Mouse (Mus musculus) small intestine, adult 2 months (tissue): ENCODE measurements around the gene Gm49416. TPM values are rescaled to one million over a fixed set of nuclear protein-coding genes. Genes with fewer than 3 reads are reported as not detected.

Source experiments
- H3K27ac ChIP-seq: fragments of 200-500 bp; 2 replicates; pipeline ENCODE4 v1.5.1; 2012; ENCODE audit warnings: low read depth, low read length, control low read depth, inconsistent platforms; ENCODE audit not compliant: insufficient read depth
- H3K27me3 ChIP-seq: fragments of 200-500 bp; 2 replicates; pipeline ENCODE4 v1.6.1; 2012; ENCODE audit warnings: mild to moderate bottlenecking, moderate library complexity, low read length, inconsistent platforms; ENCODE audit not compliant: control insufficient read depth, insufficient read depth
- H3K36me3 ChIP-seq: fragments of 200-500 bp; 2 replicates; pipeline ENCODE4 v1.6.1; 2012; ENCODE audit warnings: mild to moderate bottlenecking, low read length, control low read depth, inconsistent platforms; ENCODE audit not compliant: control insufficient read depth, insufficient read depth
- H3K4me1 ChIP-seq: fragments of 200-500 bp; 2 replicates; pipeline ENCODE4 v1.6.1; 2012; ENCODE audit warnings: low read length, inconsistent platforms, mixed read lengths; ENCODE audit not compliant: control insufficient read depth, insufficient read depth, insufficient read length
- H3K4me3 ChIP-seq: fragments of 200-500 bp; 2 replicates; pipeline ENCODE4 v1.5.1; 2012; ENCODE audit warnings: low read depth, mild to moderate bottlenecking, control low read depth, inconsistent platforms, low read length, moderate library complexity
- CTCF ChIP-seq: fragments of 200-500 bp; IDR thresholded peaks from 2 replicates; pipeline ENCODE4 v1.5.1; 2012; ENCODE audit warnings: low read depth, mild to moderate bottlenecking, control low read depth, inconsistent platforms, low read length, moderate library complexity, mixed read lengths; ENCODE audit not compliant: insufficient replicate concordance, insufficient read length; ENCODE audit errors: extremely low read depth
- POLR2A ChIP-seq: fragments of 200-500 bp; IDR thresholded peaks from 2 replicates; pipeline ENCODE4 v1.6.1; 2012; ENCODE audit warnings: low read depth, mild to moderate bottlenecking, control low read depth, inconsistent platforms, low read length, moderate library complexity
- WGBS: fragments of 180-500 bp; shearing (Covaris S2); methylation state at CpG from one replicate; pipeline ENCODE4 v1.1.7; 2018; 5-methylcytosine and 5-hydroxymethylcytosine counted together
- polyA plus RNA-seq: library from polyadenylated mRNA; depleted of rRNA; stranded (reverse); fragments of >200 nt; gene quantifications from 2 replicates; pipeline ENCODE4 v1.2.3, GENCODE M21; 2012

The Gm49416 gene
- polyA plus RNA-seq, 1 experiment, result not detected

DNA sequence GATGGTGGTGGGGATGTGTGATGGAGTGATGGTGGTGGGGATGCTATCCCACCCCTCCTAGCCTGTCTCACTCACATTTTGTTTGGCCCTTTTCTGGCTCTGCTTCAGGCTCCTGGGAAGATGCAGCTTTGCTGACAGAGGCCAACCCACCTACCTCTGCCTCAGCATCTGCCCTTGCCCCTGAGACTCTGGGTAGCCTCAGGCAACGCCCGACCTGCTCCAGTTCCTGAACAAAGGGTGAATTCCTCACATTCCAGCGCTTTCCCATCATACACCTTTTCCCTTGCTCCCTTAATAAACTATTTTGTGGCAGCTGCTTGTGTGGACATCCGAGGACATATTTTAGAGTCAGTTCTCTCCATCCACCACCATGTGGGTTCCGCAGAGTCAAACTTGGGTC is 40.4 kb upstream of the Gm49416 start:
- Histone ChIP-seq H3K27me3 (no peaks in the 10 kb centered on the region), H3K4me3 (no peak overlapping the region), H3K27ac (no peak overlapping the region), H3K36me3 (peaks cover 17% of the 10 kb centered on the region), H3K4me1 (no peaks in the 10 kb centered on the region)
- no peak for TF ChIP-seq POLR2A
- TF ChIP-seq CTCF, result no peak
- 80% methylated on average over 5 of the region's 5 CpGs for WGBS

DNA sequence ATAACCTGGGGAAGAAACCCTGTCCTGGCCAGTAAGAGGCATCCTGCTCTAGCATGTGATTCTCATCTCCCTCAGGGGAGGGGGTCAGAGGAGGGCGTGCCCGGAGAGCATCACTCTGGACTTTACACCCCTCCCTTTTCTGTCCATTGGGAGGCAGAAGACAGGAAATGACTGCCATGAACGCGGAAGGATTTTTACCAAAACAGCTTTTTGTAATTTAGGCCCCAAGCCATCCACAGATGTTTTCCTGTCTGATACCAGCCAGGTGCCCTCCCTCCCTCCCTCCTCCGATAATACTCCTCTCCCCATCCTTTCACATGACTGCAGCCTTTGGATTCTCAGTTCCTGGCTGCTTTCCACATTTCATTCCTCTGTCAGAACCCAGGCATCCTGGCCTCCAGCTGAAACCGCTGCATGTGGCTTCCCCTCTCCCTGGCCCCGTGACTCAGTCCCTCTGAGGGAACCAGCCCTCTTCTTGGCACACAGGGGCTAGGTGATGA is 38.3 kb upstream of the Gm49416 start, which contains the start of gene Lrrn4cl:
Lrrn4cl (plus strand) TSS at position 367 of the 500 bp plus-strand sequence.
- no peak within 1 kb of the TSS for H3K4me3 ChIP-seq
- H3K36me3 ChIP-seq, result peaks cover 17% of the 10 kb centered on the region
- TF ChIP-seq POLR2A (no peak), CTCF (no peak)
- WGBS, result 32% methylated on average over 7 of the region's 7 CpGs
- no peaks in the 10 kb centered on the region for H3K27me3 ChIP-seq
- 0 out of 2 replicates have a peak within 1 kb of the TSS, but pooled peaks have one; percentile 26 for H3K27ac ChIP-seq
- no peaks in the 10 kb centered on the region for H3K4me1 ChIP-seq

DNA sequence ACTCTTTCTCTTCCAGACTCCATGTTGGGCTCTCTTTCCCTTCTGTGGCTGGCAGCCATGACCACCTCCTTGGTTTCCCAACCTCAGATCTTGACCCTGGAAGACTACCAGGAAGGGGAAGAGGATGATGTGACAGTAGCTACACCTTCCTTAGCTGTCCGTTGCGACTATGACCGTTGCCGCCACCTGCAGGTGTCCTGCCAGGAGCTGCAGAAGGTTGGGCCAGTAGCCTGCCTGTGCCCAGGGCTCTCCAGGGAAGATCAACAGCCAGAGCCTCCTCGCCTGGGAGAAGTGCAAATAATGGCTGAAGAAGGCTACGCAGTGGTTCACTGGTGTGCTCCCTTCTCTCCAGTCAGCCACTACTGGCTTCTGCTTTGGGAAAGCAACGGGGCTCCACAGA is 37.1 kb upstream of the Gm49416 start:
- 37% methylated on average over 7 of the region's 7 CpGs for WGBS
- no peaks in the 10 kb centered on the region for H3K4me1 ChIP-seq
- no peak for TF ChIP-seq CTCF
- TF ChIP-seq POLR2A, result no peak
- H3K27me3 ChIP-seq, result no peaks in the 10 kb centered on the region
- peaks cover 10% of the 10 kb centered on the region for H3K36me3 ChIP-seq
- no peak overlapping the region for H3K27ac ChIP-seq
- H3K4me3 ChIP-seq, result no peak overlapping the region

DNA sequence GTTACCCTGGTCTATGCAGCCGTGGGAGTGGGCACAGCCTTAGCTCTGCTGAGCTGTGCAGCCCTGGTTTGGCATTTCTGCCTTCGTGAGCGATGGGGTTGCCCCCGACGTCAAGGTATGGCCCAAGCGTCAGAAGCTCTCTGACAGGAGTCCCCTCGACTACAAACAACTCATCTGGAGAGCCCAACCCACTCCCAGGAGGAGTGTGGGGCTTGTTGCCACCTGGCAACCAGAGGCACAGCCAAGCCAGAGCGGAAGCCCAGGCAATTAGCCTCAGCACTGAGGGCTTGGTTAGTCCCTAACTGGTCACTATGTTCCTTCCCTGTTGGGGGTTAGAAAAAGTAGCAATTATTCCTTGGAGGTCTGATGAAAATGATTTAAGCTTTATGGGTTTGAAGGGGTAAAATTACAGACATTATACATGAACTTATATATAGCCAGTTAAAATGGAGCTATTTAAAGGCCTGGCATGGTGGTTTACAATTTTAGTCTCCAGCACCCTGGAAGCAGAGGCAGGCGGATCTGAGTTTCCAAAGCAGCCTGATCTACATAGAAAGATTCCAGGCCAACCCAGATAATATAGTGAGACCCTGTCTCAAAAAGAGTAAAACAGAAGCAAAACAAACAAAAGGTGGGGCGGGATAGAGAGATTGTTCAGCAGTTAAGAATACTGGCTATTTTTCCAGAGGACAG is 36.3 kb upstream of the Gm49416 start:
- Histone ChIP-seq H3K36me3 (peaks cover 5% of the 10 kb centered on the region), H3K4me1 (no peaks in the 10 kb centered on the region), H3K27ac (no peak overlapping the region), H3K4me3 (no peak overlapping the region), H3K27me3 (no peaks in the 10 kb centered on the region)
- TF ChIP-seq POLR2A (no peak), CTCF (no peak)
- WGBS, result 62% methylated on average over 10 of the region's 10 CpGs

- Histone ChIP-seq H3K4me1 (no peaks in the 10 kb centered on the region), H3K36me3 (no peaks in the 10 kb centered on the region), H3K27ac (no peak overlapping the region), H3K4me3 (no peak overlapping the region), H3K27me3 (no peaks in the 10 kb centered on the region)
- TF ChIP-seq POLR2A, result no peak
- no peak for TF ChIP-seq CTCF
- 82% methylated on average over 3 of the region's 3 CpGs for WGBS
These were observed 35.6 kb upstream of the Gm49416 start for GRCm38 (mm10) chr19:8853117-8853516.

GRCm38 (mm10) chr19:8857689-8858088 is 31.0 kb upstream of the Gm49416 start:
- WGBS, result 27% methylated on average over 4 of the region's 4 CpGs
- Histone ChIP-seq H3K4me1 (no peaks in the 10 kb centered on the region), H3K27ac (no peak overlapping the region), H3K36me3 (no peaks in the 10 kb centered on the region), H3K27me3 (no peaks in the 10 kb centered on the region), H3K4me3 (no peak overlapping the region)
- TF ChIP-seq POLR2A (no peak), CTCF (peak; percentile 64; the same call in 1 of the 2 replicates)

DNA sequence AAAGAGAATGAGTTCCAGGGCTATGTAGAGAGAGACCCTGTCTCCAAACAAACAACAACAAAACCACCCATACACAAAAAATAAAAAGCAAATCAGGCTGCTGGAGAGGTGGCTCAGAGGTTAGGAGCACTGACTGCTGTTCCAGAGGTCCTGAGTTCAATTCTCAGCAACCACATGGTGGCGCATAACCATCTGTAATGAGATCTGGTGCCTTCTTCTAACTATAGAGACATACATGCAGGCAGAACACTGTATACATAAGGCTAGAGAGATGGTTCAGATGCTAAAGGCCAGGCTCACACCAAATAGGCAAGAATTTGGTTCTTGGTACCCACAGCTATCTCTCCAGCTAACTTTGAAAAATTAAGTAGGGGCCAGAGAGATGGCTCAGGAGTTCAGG is 29.7 kb upstream of the Gm49416 start:
- Histone ChIP-seq H3K4me3 (no peak overlapping the region), H3K4me1 (no peaks in the 10 kb centered on the region), H3K36me3 (no peaks in the 10 kb centered on the region), H3K27ac (no peak overlapping the region), H3K27me3 (no peaks in the 10 kb centered on the region)
- 18% methylated on average over 1 of the region's 1 CpGs for WGBS
- TF ChIP-seq CTCF (no peak), POLR2A (no peak)
